Mouse (Mus musculus) ovary, adult 18-20 months (tissue): ENCODE measurements around the gene Cntnap5b.
"Not testable (repeated sequence)": the region's sequence is repeated elsewhere in the genome, so short reads cannot be mapped to it uniquely, and the experiment has no call there.

Experiments used
- DNase-seq: peaks from one replicate; pipeline ENCODE4 v3.0.0; 2022; ENCODE audit warnings: low spot score, mixed read lengths

The Cntnap5b gene

DNA sequence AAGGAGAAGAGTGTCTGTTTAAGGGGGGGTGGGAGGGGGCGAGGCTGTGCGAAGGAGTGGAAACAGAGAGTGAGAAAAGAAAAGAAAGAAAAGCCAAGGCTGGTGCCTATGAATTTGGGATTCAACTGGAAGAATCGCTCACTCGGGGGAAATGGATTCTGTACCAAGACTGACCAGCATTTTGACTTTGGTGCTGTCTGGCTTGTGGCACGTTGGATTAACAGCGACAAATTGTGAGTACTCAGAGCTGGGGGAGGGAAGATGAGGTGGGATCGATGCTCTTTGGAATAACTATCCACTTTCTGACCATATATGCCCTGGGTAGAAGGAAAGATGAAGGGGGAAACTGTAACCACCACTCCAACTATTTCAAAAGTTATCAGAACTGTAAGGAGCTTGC is at the start of gene Cntnap5b:
Gene Cntnap5b, plus strand, starts transcription at position 152 of the 400 bp plus-strand sequence.
- no peak for DNase-seq

DNA sequence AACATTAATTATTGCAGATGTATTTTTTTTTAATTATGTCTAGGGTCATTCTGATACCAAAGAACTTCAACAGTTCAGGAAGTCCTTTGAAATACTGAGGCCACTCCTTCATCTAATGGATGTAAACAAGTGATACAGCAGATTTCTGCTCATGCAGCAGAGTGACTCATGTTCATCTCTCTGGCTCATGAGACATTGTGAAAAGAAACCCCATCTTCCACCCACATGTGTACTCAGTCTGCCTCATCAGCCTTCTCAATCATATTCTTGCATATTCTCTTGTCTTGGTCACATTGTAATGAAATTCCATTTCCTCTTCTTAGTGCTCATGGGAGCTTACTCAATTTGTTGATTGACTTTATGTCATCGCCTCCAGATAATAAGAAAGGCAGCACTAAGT is 12.6 kb upstream of the Cntnap5b start:
- no peak for DNase-seq

DNA sequence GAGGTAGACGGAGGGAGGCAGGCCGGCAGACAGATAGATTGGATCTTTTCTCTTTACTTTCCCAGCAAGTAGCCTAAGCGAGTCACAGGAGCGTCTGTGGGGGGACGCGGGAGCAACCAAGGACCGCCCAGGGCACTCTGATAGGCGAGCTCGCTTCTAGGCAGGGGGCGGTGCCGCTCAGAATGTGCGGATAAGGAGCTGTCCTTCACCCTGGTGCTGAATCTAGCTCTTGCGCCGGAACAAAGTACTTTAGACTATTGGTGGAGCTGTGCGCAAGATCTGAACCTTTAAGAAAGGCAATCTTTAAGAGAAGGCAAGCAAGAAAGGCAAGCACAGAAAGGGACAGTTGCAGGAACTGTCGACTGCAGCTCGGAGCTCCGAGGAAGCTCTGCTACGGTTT is 382 bp upstream of the Cntnap5b start:
- DNase-seq: peak; percentile 45

DNA sequence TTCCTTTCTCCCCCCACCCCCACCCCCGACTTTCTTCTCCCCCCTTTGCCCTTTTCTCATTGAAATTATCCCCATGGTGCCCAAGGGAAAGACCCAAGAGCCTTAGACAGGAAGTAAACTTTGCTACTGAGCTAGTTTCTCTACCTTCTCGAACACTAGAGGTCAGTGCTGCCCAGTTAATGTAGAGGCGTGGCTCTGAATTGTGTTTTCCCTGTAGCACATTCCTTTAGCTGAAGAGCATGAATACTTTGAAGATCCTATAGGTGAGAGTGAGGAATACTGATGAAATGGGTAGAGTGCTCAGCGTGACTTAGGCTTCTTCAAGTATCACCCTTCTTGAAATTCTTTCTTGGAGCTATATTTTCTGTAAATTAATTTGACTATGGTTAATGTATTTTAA is 1.6 kb downstream of the Cntnap5b start:
- no peak for DNase-seq

DNA sequence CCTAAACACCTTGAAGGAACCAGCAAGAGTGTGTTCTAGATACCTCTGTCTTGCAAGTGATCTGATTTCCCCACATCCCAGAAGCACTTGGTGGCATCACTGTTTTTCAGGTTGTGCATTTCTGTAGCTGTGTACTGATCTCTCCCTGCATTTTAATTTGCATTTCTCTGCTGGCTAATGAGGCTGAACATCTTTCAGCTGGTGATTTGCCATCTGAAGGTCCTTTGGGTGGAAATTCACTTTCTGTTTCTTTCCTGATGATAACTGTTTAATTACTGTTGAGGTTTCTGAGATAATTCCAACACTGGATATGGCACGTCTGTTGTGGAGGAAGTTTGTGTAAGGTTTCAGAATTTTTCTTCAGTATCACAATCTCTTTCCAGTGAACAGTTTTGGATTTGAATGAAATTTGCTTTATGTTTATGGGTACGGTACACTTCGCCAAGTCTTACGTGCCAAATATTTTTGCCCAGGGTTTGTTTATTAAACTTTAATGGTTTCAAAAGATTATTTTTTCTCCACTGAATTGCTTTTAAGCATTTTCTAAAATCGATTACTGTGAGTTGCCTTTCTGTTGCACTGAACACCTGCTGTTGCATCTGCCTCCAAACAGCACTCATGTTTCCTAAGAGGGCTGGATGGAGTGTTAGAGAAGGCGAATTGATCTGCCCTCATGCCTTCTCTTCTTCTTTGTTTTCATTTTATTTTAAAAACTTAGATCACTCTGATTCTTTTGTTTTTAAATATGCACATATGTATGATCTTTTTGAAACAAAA is 41.0 kb downstream of the Cntnap5b start:
- no peak for DNase-seq

DNA sequence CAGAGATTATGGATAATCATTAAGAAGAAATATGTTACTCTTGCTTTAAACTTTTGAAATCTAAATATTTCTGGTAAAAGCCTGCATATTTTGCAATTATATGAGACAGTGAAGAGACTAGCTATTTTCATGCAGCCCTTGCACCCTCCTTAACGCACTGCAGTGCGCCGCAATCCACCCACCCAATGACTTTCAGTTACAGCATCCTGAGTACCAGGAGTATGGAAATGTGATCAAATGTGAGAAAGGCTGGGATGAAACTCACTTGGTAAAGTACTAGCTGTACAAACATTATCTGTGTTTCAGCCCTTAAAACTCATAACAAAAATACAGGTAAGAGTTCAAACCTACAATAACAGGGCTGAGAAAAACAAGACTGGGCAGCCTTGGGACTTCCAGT is 99.8 kb downstream of the Cntnap5b start:
- DNase-seq: no peak

DNA sequence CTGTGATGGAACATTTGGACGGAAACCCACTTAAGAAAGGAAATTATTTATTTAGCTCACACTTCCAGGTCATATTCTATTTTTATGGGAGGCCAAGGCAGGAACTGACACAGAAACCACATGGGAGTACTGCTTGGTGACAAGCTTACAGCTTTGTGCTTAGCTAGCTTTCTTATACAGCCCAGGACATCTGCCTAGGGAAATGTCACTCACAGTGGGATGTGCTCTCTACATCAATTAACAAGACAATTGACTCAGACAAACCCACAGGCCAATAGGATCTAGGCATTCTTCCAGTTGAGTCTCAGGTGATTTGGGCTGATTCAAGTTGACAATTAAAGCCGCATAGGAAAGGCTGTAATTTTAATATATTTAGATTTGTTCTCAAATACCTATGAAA is 135.2 kb downstream of the Cntnap5b start:
- DNase-seq: no peak

DNA sequence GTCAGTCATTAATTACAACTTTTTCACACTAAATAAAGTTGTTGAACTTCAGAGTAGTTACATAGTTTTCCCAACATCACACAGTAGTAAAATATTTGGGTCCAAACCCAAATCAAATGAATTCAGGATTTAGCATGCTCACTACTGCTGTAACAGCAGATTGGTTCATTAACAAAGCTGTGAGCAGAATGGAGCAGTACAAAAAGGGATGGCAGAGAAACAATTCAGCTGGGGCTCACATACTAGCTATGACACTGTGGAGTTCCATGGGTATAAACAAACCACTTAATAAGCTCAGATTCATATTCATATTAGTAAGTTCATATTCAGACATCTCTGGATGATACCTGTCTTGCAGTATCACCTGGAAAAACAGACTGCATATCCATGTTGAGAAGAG is 170.9 kb downstream of the Cntnap5b start:
- DNase-seq: no peak

DNA sequence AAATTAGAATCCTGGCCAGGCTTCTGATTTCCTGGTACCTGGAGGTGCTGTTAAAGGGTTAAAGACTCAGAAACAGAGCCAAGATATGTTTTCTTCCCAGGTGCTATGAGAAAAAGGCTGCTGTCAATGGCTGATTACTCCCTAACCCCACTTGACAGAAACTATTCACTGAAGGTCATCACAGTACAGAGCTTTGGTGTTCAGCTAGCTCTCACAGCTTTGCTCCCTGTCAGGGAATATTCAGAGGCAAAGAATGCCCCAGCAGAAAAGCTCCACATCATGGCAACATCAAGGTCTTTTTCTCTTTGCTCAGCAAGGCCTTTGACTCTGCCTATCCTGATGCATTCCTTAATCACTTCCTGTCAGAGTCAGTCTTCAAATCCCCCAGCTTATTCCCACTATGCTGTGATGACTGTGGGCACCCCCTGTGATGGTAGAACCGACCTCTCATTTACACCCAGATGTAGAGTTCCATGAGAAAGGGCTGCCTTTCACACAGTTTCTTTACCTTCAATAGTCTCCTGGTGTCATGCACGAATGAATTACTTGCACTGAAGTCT is 186.9 kb downstream of the Cntnap5b start:
- no peak for DNase-seq

DNA sequence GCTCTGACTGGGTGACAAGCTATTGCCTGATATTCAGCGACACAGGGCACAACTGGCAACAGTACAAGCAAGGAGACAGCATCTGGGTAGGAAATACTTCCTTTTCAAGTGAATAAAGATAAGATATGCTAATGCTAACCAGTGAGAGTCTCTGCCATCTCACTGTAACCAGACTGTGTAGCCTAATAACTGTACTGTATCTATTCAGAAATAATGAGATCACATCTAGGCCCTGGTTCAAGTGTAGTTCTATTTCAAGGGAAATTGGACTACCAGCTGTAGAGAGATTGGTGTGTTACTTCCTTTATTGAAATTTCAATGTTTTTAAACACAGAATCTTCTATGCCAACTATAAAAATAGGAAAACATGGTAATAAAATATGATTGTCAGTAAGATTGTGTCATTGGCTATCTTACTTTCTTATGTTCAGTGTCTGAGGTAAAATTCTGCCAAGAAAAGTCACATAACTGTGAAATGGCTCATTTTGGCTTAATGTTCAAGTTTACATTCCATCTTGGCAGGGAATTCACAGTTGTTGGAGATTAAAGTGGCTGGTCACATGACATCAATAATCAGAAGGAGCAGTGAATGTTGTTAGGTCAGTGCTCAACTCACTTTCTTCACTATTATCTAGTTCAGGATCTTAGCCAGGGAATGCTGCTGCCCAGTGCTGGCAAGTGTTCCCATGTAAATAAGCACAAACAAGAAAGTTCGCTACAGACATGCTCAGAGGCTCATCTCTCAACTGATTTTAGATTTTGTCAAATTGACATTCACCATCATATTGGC is 194.9 kb downstream of the Cntnap5b start:
- no peak for DNase-seq

DNA sequence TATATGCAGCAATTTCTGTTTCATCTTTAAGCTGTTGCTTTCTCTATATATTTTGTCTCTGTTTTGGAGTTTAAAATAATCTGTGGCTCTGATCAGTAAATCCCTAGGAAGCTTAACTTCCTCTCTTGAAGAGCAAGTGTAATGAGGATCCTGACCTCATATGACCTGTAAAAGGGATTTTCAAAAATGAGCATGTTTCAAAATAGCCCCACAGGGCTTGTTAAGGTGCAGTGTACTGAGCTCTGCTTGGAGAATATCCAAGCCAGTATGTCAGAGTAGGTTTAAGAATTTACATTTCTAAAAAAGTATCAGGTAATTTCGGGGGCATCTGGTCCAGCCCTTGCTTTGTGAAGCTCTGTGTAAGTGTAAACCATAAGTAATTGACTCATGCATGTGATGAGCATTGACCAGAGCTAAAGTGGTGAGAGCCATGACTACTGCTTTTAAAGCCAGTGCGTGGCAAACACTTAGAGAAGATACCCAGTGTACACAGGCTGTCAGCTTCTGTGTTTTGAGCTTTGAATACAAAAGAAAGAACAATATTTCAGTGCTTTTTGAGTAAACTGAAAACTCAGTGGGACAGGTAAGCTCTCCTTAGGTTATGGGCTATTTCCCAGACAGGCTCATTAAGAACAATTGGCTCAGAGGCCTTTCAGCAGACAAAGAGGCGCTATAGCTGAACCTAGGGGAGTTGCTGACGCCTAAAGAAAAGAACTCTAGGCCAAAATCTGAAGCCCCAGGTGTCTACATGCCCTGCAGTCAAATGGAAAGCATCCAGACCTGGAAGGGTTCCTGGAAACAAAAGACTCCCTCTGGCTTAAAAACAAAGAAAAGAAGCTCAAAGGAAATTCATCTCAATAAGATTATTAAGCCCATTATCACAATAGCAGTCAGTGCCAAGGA is 197.9 kb downstream of the Cntnap5b start:
- no peak for DNase-seq

DNA sequence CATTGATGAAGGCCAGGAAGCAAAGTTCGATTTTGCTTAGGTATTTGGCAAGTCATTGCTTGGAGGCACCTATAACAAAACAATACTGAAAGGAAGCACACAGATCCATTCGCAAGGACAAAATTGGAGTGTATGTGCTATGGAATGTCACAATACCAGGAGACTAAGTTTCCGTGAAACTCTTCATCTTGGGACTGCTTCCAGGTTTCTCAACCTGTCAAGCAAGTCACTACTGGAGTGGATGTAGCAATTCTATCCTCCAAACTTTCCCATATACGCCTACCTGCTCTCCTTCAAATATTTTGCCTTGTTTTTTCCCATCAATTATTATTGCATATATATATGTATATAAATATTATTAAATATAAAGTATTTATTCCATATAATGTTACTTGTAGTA is 228.7 kb downstream of the Cntnap5b start:
- DNase-seq: not testable (repeated sequence)

DNA sequence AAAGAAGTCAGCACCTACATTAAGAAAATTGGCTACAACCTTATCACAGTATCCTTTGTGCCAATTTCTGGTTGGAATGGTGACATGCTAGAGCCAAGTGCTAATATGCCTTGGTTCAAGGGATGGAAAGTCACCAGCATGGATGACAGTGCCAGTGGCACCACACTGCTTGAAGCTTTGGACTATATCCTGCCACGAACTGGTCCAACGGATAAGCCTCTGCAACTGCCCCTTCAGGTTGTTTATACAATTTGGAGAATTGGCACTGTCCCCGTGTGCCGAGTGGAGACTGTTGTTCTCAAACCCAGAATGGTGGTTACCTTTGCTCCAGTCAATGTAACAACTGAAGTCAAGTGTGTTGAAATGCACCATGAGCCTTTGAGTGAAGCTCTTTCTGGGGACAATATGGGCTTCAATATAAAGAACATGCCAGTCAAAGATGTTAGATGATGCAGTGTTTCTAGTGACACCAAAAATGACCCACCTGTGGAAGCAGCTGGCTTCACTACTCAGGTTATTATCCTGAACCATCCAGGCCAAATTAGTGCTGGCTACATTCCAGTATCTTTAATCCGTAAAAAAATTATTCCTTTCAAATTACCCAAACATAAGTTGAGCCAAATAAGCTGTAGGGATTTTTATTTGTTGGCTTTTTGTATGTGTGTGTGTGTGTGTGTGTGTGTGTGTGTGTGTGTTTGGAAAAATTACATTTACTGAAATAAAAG is 233.6 kb downstream of the Cntnap5b start:
- DNase-seq: no peak

DNA sequence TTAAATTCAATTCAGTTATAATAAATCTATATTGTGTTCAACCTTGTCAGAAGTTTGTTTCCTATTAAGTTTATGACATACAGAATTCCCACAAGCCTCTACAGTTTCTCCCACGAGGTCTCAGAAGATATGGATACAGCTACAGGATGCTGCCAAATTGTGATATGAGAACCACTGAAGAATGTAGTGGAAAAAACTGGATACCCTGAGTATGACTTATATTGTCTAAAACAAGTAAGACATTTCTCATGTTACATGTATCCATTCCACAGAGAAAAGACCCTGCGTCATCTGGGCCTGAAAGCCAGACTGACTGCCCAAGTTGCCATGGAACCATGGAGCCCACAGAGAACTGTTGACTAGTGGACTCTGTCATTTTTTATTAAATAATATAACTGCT is 269.2 kb downstream of the Cntnap5b start:
- no peak for DNase-seq

DNA sequence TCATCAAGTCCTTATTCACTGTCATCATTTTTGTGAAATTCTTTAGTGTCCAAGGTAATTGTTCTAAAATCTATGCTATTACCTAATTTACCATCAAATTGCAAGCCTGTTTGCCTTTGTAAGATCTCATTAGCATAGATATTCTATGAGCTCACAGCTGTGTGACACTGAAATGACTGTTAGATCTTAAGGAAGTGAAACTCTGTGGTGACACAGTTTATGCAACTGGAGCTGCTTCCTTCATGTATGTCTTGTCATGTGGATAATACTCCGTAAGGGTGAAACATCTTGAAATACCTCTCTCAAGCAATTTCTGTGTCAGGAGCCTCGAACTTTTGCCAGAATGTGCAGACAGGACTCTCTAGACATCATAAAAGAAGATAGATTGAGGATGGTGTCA is 307.2 kb downstream of the Cntnap5b start:
- no peak for DNase-seq

DNA sequence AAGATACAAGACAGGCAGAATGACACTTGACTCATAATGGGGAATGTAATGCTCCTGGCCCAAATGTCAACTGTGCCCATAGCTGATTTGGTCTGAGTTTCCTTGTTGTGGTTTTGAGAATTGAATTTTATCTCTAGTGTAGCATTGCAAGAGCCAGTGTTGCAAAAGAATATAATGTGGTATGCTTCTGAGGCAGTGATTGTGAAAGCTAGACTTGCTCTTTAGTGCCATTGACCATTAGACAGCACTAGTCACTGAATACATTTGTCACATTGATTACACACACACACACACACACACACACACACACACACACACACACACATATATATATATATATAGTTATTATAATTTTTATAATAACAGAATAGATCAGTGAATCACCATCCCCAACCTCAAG is 328.0 kb downstream of the Cntnap5b start:
- DNase-seq: no peak

DNA sequence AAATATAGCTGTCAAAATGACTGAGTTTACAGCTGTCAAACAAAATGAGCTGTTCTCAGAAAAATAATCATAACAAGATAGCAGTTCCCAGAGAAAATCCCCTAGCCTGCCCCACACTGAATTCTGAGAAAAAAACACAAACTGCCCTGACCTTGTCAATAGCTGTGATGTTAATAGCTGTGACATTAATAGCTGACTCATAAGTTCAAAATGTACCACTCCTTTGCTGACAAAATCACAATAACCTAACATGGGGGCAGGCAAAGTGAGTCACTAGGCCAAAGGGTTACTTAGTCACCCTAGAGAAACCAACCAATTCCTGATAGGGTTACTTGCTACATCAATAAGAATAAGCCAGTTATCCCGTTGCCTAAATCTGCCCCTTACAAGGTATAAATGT is 328.5 kb downstream of the Cntnap5b start:
- DNase-seq: no peak

DNA sequence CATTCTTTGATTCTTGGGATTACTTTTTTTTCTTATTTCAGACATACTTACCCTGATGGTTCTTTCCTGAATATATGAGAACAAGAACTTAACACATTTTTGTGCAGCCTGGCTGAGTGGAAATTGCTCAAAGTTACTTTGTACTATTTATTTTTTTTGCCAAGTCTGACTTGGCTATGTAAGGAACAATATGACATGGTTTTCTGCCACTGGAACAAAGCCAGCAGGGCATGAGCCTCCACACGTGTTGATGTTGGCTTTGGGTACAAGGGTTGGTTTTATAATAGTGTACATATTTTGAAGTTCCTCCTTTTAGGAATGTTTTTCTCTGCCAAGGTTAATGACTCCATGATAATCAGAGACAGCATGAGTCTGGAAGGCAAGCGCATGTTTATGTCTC is 331.8 kb downstream of the Cntnap5b start:
- DNase-seq: no peak

DNA sequence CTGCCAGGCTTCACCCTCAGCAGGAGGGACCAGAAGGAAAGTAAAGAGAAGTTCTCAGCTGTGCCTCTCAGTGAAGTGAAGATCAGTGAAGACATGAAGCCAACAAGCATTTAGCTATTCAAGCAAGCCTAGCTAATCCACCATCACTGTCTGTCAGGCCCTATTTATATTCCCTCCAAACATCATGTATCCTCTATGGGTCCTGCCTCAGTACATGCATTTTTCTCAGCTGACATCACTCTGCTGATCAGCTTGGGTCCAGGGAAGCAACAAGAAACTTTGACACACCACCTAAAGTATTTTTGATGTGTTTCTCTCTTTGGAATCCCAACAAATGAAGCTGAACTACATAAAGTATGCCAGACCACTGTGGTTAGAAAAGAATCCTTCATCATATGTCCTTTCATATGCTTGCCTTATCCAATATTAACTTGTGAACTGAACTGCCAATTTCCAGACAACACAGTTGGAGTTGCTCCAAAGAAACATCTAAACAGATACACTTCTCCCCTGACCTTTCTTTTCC is 349.9 kb downstream of the Cntnap5b start:
- DNase-seq: no peak

DNA sequence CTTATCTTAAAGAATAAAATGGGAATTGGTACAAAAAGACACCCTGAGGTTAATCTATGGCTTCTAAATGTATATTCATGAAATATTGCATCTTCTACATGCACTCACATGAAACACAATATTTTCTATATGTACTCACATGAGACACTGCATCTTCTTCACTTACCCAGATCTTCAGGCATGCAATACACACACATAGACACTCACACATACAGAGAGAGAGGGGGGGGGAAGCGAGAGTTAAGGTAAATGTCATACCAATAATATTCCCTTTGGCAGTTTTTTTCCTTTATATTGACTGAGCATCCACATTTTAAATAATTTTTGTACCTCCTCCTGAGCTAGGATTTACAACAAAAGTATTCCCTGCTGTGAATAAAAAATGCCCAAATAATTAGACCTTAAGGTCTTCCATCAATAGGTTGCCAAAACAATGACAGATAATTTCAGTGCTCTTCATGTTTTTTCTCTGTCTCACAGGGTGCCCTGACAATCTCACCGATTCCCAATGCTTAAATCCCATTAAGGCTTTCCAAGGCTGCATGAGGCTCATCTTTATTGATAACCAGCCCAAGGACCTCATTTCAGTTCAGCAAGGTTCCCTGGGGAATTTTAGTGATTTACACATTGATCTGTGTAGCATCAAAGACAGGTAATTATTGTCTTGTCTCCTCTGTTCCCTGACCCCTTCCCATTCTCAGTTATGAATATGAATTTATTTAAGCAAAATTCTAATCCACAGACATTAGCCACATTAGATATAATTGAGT is 391.2 kb downstream of the Cntnap5b start:
- DNase-seq: no peak
